Comparison of ENCODE assay signal across 8 mouse cellular contexts in genomic region chr6:114875018-114875558, GRCm38 (mm10).
DNase-seq lines count a peak whose midpoint lies in the region; ATAC-seq and TF ChIP-seq lines count a peak whose summit lies in the region.

No protein-coding gene starts in this region.

- peaks cover 93% of the 10 kb centered on the region for H3K4me1 ChIP-seq in lung, embryonic 15.5 days
- peaks cover 71% of the 10 kb centered on the region for H3K4me1 ChIP-seq in olfactory bulb, adult 2 months (ENCODE audit: control insufficient read depth, insufficient read depth, low read length)
- peaks cover 60% of the 10 kb centered on the region for H3K4me1 ChIP-seq in thymus, adult 2 months (replicated peaks; ENCODE audit: control insufficient read depth, insufficient read depth, low read length)

- WGBS in lung, embryonic 15.5 days: under 1% methylated on average over 18 of the region's 18 CpGs
- under 1% methylated on average over 18 of the region's 18 CpGs for WGBS in olfactory bulb, adult 2 months
- WGBS in thymus, adult 2 months: under 1% methylated on average over 18 of the region's 18 CpGs

- ATAC-seq in hematopoietic stem cell, adult 5-6 weeks (replicated peaks in 1 of 2; ENCODE audit: insufficient read depth in 1 of 2, low FRiP score in 2 of 2, low TSS enrichment in 1 of 2, low read depth in 1 of 2, poor library complexity in 2 of 2, severe bottlenecking in 2 of 2): peak; percentile 80 to 82
- peak; percentile 90 for ATAC-seq in lung, embryonic 15.5 days (ENCODE audit: borderline replicate concordance, extremely low read depth, low FRiP score, low TSS enrichment)

- peak overlapping the region; percentile 43 for H3K4me3 ChIP-seq in lung, embryonic 15.5 days
- peak overlapping the region; percentile 46 for H3K4me3 ChIP-seq in olfactory bulb, adult 2 months (ENCODE audit: insufficient read depth, low read depth, low read length)
- H3K4me3 ChIP-seq in thymus, adult 2 months (ENCODE audit: control insufficient read depth, insufficient read depth, low read length): peak overlapping the region; percentile 74

- TF ChIP-seq CTCF in olfactory bulb, adult 2 months (IDR thresholded peaks at IDR 0.05; ENCODE audit: insufficient read depth, low read depth, low read length): no peak
- no peak for TF ChIP-seq CTCF in thymus, adult 2 months (IDR thresholded peaks at IDR 0.05; ENCODE audit: borderline replicate concordance, control insufficient read depth, extremely low read depth, insufficient read depth, low read length, poor library complexity)

- H3K27me3 ChIP-seq in lung, embryonic 15.5 days: no peaks in the 10 kb centered on the region
- H3K27me3 ChIP-seq in thymus, adult 2 months (ENCODE audit: control insufficient read depth, insufficient read depth, low read length): no peaks in the 10 kb centered on the region

- peak overlapping the region; percentile 63 for H3K9ac ChIP-seq in lung, embryonic 15.5 days

- peak overlapping the region; percentile 97 for H3K27ac ChIP-seq in lung, embryonic 15.5 days
- H3K27ac ChIP-seq in olfactory bulb, adult 2 months (ENCODE audit: insufficient read depth, low read depth, low read length): peak overlapping the region; percentile 95
- H3K27ac ChIP-seq in thymus, adult 2 months (ENCODE audit: control insufficient read depth, insufficient read depth, low read length): peak overlapping the region; percentile 87

- H3K36me3 ChIP-seq in lung, embryonic 15.5 days: peaks cover 8% of the 10 kb centered on the region; the same call in 1 of the 2 replicates
- H3K36me3 ChIP-seq in thymus, adult 2 months (ENCODE audit: control insufficient read depth, insufficient read depth, low read length): no peaks in the 10 kb centered on the region

- H3K9me3 ChIP-seq in lung, embryonic 15.5 days: no peaks in the 10 kb centered on the region

- H3K4me2 ChIP-seq in lung, embryonic 15.5 days: peak overlapping the region; percentile 82

- TF ChIP-seq POLR2A in olfactory bulb, adult 2 months (IDR thresholded peaks at IDR 0.05; ENCODE audit: insufficient read depth, low read depth, low read length): no peak
- TF ChIP-seq POLR2A in thymus, adult 2 months (IDR thresholded peaks at IDR 0.05; ENCODE audit: control insufficient read depth, extremely low read depth, insufficient read depth, low read length, poor library complexity): 0 out of 2 replicates have a peak, but pooled peaks have one; percentile 17

- peak; percentile 92 for DNase-seq in MN1 (ENCODE audit: low spot score)
- peak; percentile 85 for DNase-seq in cerebellum, adult 8-10 months
- DNase-seq in forelimb bud, embryonic 11.5 days (ENCODE audit: low read depth, low spot score): peak; percentile 88
- peak; percentile 76 for DNase-seq in layer of hippocampus, adult 9-10 months (ENCODE audit: low spot score)
- peak; percentile 90 for DNase-seq in thymus, adult 2 months

Comparison
In these comparisons a context has a peak if more than half of its experiments do, and no peak if none do; other contexts are left out.
1. Peak in every context shown above with its lines: DNase-seq, ATAC-seq, H3K4me3 ChIP-seq and H3K27ac ChIP-seq.